Mouse (Mus musculus): ENCODE data around the gene Wdfy1. TPM values are rescaled to one million over a fixed set of nuclear protein-coding genes. Genes with fewer than 3 reads are reported as not detected.

Gene Wdfy1
- polyA plus RNA-seq (2012; rRNA removed; ENCODE audit: low replicate concordance): 29.3 and 62.0 TPM in 2 replicates

DNA sequence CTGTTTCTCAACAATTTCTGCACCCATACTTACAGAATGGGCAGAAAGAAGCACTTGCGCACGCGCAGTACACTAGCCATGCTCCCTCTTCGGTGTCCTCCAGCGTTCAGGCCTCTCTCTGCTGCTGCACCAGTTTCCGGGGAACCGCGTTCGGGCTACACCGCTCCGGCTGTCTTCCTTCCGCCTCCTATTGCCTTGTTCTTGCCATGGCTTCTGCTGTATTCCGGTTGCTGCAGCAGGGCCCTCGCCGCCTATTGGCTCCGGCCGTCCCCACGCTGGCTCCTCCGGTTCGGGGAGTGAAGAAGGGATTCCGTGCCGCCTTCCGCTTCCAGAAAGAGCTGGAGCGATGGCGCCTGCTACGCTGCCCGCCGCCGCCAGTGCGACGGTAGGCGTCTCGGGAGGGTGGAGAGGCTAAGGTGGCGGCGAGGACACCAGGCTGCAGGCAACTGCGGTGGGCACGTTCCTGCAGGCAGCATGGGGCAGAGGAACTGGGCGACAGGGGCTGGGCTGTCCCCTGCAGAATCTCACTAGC is at the start of gene Wdfy1, which contains the start of gene Mrpl44:
Gene Wdfy1 (minus strand): TSS at position 217 of the 532 bp plus-strand sequence.
Gene Mrpl44 (plus strand): TSS at position 92 of the 532 bp plus-strand sequence.

DNA sequence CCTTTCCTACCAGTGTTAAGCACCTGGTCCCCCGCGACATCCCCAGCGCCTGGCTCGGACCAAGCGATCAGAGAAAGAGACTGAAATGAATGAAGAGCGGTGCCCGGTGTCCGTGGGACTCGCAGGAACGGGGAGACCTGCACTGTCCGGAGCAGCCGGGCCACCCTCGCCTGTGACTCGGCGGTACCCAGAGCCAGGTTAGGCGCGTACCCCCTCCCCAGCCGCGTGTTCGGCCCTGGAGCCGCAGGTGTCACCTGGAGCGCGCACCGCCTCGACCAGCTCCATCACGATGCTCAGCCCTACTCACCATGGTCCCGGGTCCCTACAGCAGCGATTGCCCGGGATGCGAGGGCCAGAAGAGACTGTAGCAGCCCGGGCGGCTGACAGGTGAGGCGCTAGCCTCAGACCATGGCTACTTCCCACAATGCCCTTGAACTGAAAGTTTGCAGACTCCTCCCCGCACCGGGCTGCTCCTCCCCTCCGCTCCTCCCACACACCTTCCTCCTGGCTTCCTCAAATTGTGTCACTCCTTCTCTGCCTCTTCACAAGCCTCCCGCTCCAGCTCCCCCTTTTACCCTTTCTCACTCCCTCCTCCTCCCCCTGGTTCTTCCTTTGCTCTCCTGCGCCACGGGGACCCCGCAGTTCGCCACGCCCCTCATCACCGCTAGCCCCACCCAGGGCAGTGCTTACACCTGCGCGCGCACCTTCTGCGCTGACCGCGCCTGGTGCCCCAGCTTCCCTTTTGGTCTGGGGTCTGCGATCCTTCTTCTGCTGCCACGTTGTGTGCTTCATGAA is 104.2 kb downstream of the Wdfy1 start, which contains the start of gene Ap1s3:
Gene Ap1s3 (minus strand): TSS at position 430 of the 795 bp plus-strand sequence.

Other genes starting within 250 kb of the Wdfy1 start
- 15.6 and 51.5 TPM in 2 replicates for gene Ap1s3, start 104.2 kb downstream of the Wdfy1 start, polyA plus RNA-seq (2012; rRNA removed; ENCODE audit: low replicate concordance)
- gene Mrpl44, start 125 bp downstream of the Wdfy1 start, polyA plus RNA-seq (2012; rRNA removed; ENCODE audit: low replicate concordance): 9.4 and 12.3 TPM in 2 replicates
- gene Serpine2, start 85.0 kb upstream of the Wdfy1 start, polyA plus RNA-seq (2012; rRNA removed; ENCODE audit: low replicate concordance): 14.1 and 52.0 TPM in 2 replicates